Mouse (Mus musculus) CD4-positive, CD25-positive, alpha-beta regulatory T cell, adult 4 months (primary cell): ENCODE results near the gene Cfap221. TPM values are rescaled to one million over a fixed set of nuclear protein-coding genes. Genes with fewer than 3 reads are reported as not detected.

ENCODE experiments used
- ATAC-seq: one replicate; pipeline ENCODE4 v1.8.0; 2017
- polyA plus RNA-seq, 2 experiments: library from polyadenylated mRNA; unstranded; fragments of 100-300 nt; shearing (Covaris generic); gene quantifications; one replicate each; pipeline ENCODE4 v1.2.1; 2017

Gene Cfap221
- polyA plus RNA-seq, 2 experiments from 2014 or later = not detected

- no peak for ATAC-seq
Measured at GRCm38 (mm10) chr1:120006844-120007790, 10.1 kb upstream of the Cfap221 start, which contains the start of gene Sctr. Gene Sctr, plus strand, starts transcription at chr1:120006894.

GRCm38 (mm10) chr1:119997644-119998043, 610 bp upstream of the Cfap221 start:
- ATAC-seq = no peak

- ATAC-seq = no peak
Measured at GRCm38 (mm10) chr1:119986555-119986954, 10.5 kb downstream of the Cfap221 start.

- no peak for ATAC-seq
Measured at GRCm38 (mm10) chr1:119975141-119975540, 21.9 kb downstream of the Cfap221 start.

GRCm38 (mm10) chr1:119973117-119973516, 23.9 kb downstream of the Cfap221 start:
- no peak for ATAC-seq

- no peak for ATAC-seq
Measured at GRCm38 (mm10) chr1:119965804-119966514, 31.1 kb downstream of the Cfap221 start.

- no peak for ATAC-seq
Measured at GRCm38 (mm10) chr1:119959920-119960319, 37.1 kb downstream of the Cfap221 start.

- ATAC-seq = no peak
Measured at GRCm38 (mm10) chr1:119959464-119959863, 37.6 kb downstream of the Cfap221 start.

GRCm38 (mm10) chr1:119957716-119958222, 39.3 kb downstream of the Cfap221 start:
- no peak for ATAC-seq

GRCm38 (mm10) chr1:119954680-119955079, 42.4 kb downstream of the Cfap221 start:
- ATAC-seq = no peak

GRCm38 (mm10) chr1:119953456-119953855, 43.6 kb downstream of the Cfap221 start:
- ATAC-seq = no peak

GRCm38 (mm10) chr1:119950086-119950485, 46.9 kb downstream of the Cfap221 start:
- ATAC-seq = no peak

GRCm38 (mm10) chr1:119936861-119937260, 60.2 kb downstream of the Cfap221 start:
- ATAC-seq = no peak

GRCm38 (mm10) chr1:119931421-119932150, 65.4 kb downstream of the Cfap221 start:
- ATAC-seq = no peak

GRCm38 (mm10) chr1:119929715-119930114, 67.3 kb downstream of the Cfap221 start:
- peak; percentile 70 for ATAC-seq

GRCm38 (mm10) chr1:119919299-119919698, 77.7 kb downstream of the Cfap221 start:
- peak; percentile 53 for ATAC-seq

- ATAC-seq = no peak
Measured at GRCm38 (mm10) chr1:119916823-119917371, 80.1 kb downstream of the Cfap221 start.

- peak; percentile 97 for ATAC-seq
Measured at GRCm38 (mm10) chr1:119912953-119913814, 83.8 kb downstream of the Cfap221 start, which contains the start of gene Tmem177. Gene Tmem177, minus strand, starts transcription at chr1:119913208.

- no peak for ATAC-seq
Measured at GRCm38 (mm10) chr1:119907206-119907748, 89.8 kb downstream of the Cfap221 start.

GRCm38 (mm10) chr1:119903231-119903620, 93.8 kb downstream of the Cfap221 start:
- no peak for ATAC-seq
